Mouse (Mus musculus): ENCODE measurements around the gene Pias4. TPM values are rescaled to one million over a fixed set of nuclear protein-coding genes. Genes with fewer than 3 reads are reported as not detected.
A peak's percentile ranks its signal among the peaks of the same experiment; 100 is the strongest.

Pias4 gene
- polyA plus RNA-seq, 1 experiment from 2014 or later = 44.0 TPM

DNA sequence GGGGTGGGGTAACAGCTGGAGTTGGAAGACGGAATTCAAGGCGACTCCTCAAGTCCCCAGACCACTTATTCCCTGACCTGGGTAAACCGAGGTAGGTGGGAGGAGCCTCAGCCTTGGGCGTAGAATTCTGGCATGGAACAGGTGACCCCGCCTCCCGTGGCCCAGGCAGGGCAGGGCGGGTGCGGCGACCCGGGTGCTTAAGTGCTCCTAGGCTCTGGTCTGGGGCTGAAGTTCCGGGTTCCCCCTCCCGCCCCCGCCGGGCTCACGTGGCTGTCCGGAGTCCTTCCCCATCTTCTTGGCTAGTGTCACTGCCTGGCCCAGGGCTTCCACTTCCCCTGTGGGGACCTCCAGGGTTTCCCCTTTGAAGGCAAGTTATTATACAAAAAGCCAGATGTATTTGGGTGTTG, 33.5 kb downstream of the Pias4 start:
- no peak for DNase-seq (ENCODE audit: low spot score)
- Histone ChIP-seq H3K4me2 (ENCODE audit: low read length) (no peak overlapping the region), H3K4me3 (ENCODE audit: low read depth, low read length) (no peak overlapping the region), H3K4me1 (ENCODE audit: control insufficient read depth, insufficient read depth, low read length) (peaks cover 12% of the 10 kb centered on the region), H3K27me3 (replicated peaks; ENCODE audit: control insufficient read depth, insufficient read depth, low read length) (peaks cover 36% of the 10 kb centered on the region), H3K27ac (ENCODE audit: low read depth, low read length) (no peak overlapping the region), H3K9ac (ENCODE audit: low read length) (no peak overlapping the region), H3K9me3 (replicated peaks; ENCODE audit: control insufficient read depth, low read length) (no peaks in the 10 kb centered on the region), H3K36me3 (ENCODE audit: control insufficient read depth, insufficient read depth, low read length) (no peaks in the 10 kb centered on the region)
- ATAC-seq = no peak
- WGBS = 4% methylated on average over 16 of the region's 16 CpGs

- H3K4me1 ChIP-seq (ENCODE audit: control insufficient read depth, insufficient read depth, low read length) = no peaks in the 10 kb centered on the region
- 84% methylated on average over 11 of the region's 11 CpGs for WGBS
- no peaks in the 10 kb centered on the region for H3K9me3 ChIP-seq (replicated peaks; ENCODE audit: control insufficient read depth, low read length)
- H3K4me2 ChIP-seq (ENCODE audit: low read length) = no peak overlapping the region
- H3K9ac ChIP-seq (ENCODE audit: low read length) = no peak overlapping the region
- no peak overlapping the region for H3K4me3 ChIP-seq (ENCODE audit: low read depth, low read length)
- H3K27ac ChIP-seq (ENCODE audit: low read depth, low read length) = no peak overlapping the region
- H3K27me3 ChIP-seq (replicated peaks; ENCODE audit: control insufficient read depth, insufficient read depth, low read length) = peaks cover 1% of the 10 kb centered on the region
- H3K36me3 ChIP-seq (ENCODE audit: control insufficient read depth, insufficient read depth, low read length) = peaks cover 57% of the 10 kb centered on the region
- DNase-seq (ENCODE audit: low spot score) = no peak
- no peak for ATAC-seq
These were observed 44.2 kb downstream of the Pias4 start for GRCm38 (mm10) chr10:81123500-81123899.

- Histone ChIP-seq H3K4me1 (ENCODE audit: control insufficient read depth, insufficient read depth, low read length) (no peaks in the 10 kb centered on the region), H3K9me3 (replicated peaks; ENCODE audit: control insufficient read depth, low read length) (no peaks in the 10 kb centered on the region), H3K4me3 (ENCODE audit: low read depth, low read length) (no peak overlapping the region), H3K27me3 (replicated peaks; ENCODE audit: control insufficient read depth, insufficient read depth, low read length) (no peaks in the 10 kb centered on the region), H3K27ac (ENCODE audit: low read depth, low read length) (no peak overlapping the region), H3K36me3 (ENCODE audit: control insufficient read depth, insufficient read depth, low read length) (peaks cover 63% of the 10 kb centered on the region), H3K9ac (ENCODE audit: low read length) (no peak overlapping the region), H3K4me2 (ENCODE audit: low read length) (no peak overlapping the region)
- 89% methylated on average over 2 of the region's 2 CpGs for WGBS
- DNase-seq (ENCODE audit: low spot score) (no peak), ATAC-seq (no peak)
These were observed 44.8 kb downstream of the Pias4 start for GRCm38 (mm10) chr10:81122889-81123288.

- 84% methylated on average over 7 of the region's 7 CpGs for WGBS
- no peak overlapping the region for H3K27ac ChIP-seq (ENCODE audit: low read depth, low read length)
- no peak for DNase-seq (ENCODE audit: low spot score)
- H3K4me1 ChIP-seq (ENCODE audit: control insufficient read depth, insufficient read depth, low read length) = no peaks in the 10 kb centered on the region
- no peaks in the 10 kb centered on the region for H3K27me3 ChIP-seq (replicated peaks; ENCODE audit: control insufficient read depth, insufficient read depth, low read length)
- no peak overlapping the region for H3K9ac ChIP-seq (ENCODE audit: low read length)
- H3K9me3 ChIP-seq (replicated peaks; ENCODE audit: control insufficient read depth, low read length) = no peaks in the 10 kb centered on the region
- H3K4me3 ChIP-seq (ENCODE audit: low read depth, low read length) = no peak overlapping the region
- no peak overlapping the region for H3K4me2 ChIP-seq (ENCODE audit: low read length)
- H3K36me3 ChIP-seq (ENCODE audit: control insufficient read depth, insufficient read depth, low read length) = peaks cover 83% of the 10 kb centered on the region
- ATAC-seq = no peak
These were observed 47.1 kb downstream of the Pias4 start for GRCm38 (mm10) chr10:81120650-81121049.

GRCm38 (mm10) chr10:81119625-81120024, 48.1 kb downstream of the Pias4 start:
- H3K36me3 ChIP-seq (ENCODE audit: control insufficient read depth, insufficient read depth, low read length) = peaks cover 93% of the 10 kb centered on the region
- 91% methylated on average over 10 of the region's 10 CpGs for WGBS
- ATAC-seq = no peak
- H3K4me1 ChIP-seq (ENCODE audit: control insufficient read depth, insufficient read depth, low read length) = no peaks in the 10 kb centered on the region
- DNase-seq (ENCODE audit: low spot score) = no peak
- no peak overlapping the region for H3K9ac ChIP-seq (ENCODE audit: low read length)
- no peak overlapping the region for H3K4me2 ChIP-seq (ENCODE audit: low read length)
- H3K4me3 ChIP-seq (ENCODE audit: low read depth, low read length) = no peak overlapping the region
- H3K27me3 ChIP-seq (replicated peaks; ENCODE audit: control insufficient read depth, insufficient read depth, low read length) = no peaks in the 10 kb centered on the region
- no peaks in the 10 kb centered on the region for H3K9me3 ChIP-seq (replicated peaks; ENCODE audit: control insufficient read depth, low read length)
- H3K27ac ChIP-seq (ENCODE audit: low read depth, low read length) = no peak overlapping the region

- Histone ChIP-seq H3K27me3 (replicated peaks; ENCODE audit: control insufficient read depth, insufficient read depth, low read length) (no peaks in the 10 kb centered on the region), H3K27ac (ENCODE audit: low read depth, low read length) (no peak overlapping the region), H3K36me3 (ENCODE audit: control insufficient read depth, insufficient read depth, low read length) (peaks cover 95% of the 10 kb centered on the region), H3K4me2 (ENCODE audit: low read length) (no peak overlapping the region), H3K4me3 (ENCODE audit: low read depth, low read length) (no peak overlapping the region), H3K9ac (ENCODE audit: low read length) (no peak overlapping the region), H3K4me1 (ENCODE audit: control insufficient read depth, insufficient read depth, low read length) (no peaks in the 10 kb centered on the region), H3K9me3 (replicated peaks; ENCODE audit: control insufficient read depth, low read length) (no peaks in the 10 kb centered on the region)
- ATAC-seq (no peak), DNase-seq (ENCODE audit: low spot score) (no peak)
- 91% methylated on average over 6 of the region's 6 CpGs for WGBS
These were observed 54.8 kb downstream of the Pias4 start for GRCm38 (mm10) chr10:81112946-81113345.

- H3K36me3 ChIP-seq (ENCODE audit: control insufficient read depth, insufficient read depth, low read length) = peaks cover 32% of the 10 kb centered on the region
- ATAC-seq = peak; percentile 90
- H3K9ac ChIP-seq (ENCODE audit: low read length) = peak overlapping the region; percentile 84
- peak overlapping the region; percentile 76 for H3K4me3 ChIP-seq (ENCODE audit: low read depth, low read length)
- H3K4me1 ChIP-seq (ENCODE audit: control insufficient read depth, insufficient read depth, low read length) = peaks cover 19% of the 10 kb centered on the region
- 2% methylated on average over 35 of the region's 35 CpGs for WGBS
- H3K9me3 ChIP-seq (replicated peaks; ENCODE audit: control insufficient read depth, low read length) = no peaks in the 10 kb centered on the region
- no peaks in the 10 kb centered on the region for H3K27me3 ChIP-seq (replicated peaks; ENCODE audit: control insufficient read depth, insufficient read depth, low read length)
- DNase-seq (ENCODE audit: low spot score) = peak; percentile 82
- peak overlapping the region; percentile 98 for H3K27ac ChIP-seq (ENCODE audit: low read depth, low read length)
- H3K4me2 ChIP-seq (ENCODE audit: low read length) = peak overlapping the region; percentile 72
These were observed 61.5 kb downstream of the Pias4 start for GRCm38 (mm10) chr10:81106113-81106721.

- peak within 1 kb of the TSS; percentile 84 for H3K9ac ChIP-seq (ENCODE audit: low read length)
- H3K9me3 ChIP-seq (replicated peaks; ENCODE audit: control insufficient read depth, low read length) = no peaks in the 10 kb centered on the region
These were observed 62.1 kb downstream of the Pias4 start, which contains the start of gene Map2k2 for GRCm38 (mm10) chr10:81105565-81106112. Gene Map2k2, plus strand, starts transcription at chr10:81105915.

More at GRCm38 (mm10) chr10:81105565-81106112, 62.1 kb downstream of the Pias4 start, which contains the start of gene Map2k2:
- Histone ChIP-seq H3K4me1 (ENCODE audit: control insufficient read depth, insufficient read depth, low read length) (peaks cover 19% of the 10 kb centered on the region), H3K27ac (ENCODE audit: low read depth, low read length) (peak within 1 kb of the TSS; percentile 98), H3K36me3 (ENCODE audit: control insufficient read depth, insufficient read depth, low read length) (peaks cover 26% of the 10 kb centered on the region), H3K4me2 (ENCODE audit: low read length) (peak within 1 kb of the TSS; percentile 72), H3K27me3 (replicated peaks; ENCODE audit: control insufficient read depth, insufficient read depth, low read length) (no peaks in the 10 kb centered on the region), H3K4me3 (ENCODE audit: low read depth, low read length) (peak within 1 kb of the TSS; percentile 76)
- ATAC-seq = peak; percentile 96
- DNase-seq (ENCODE audit: low spot score) = peak; percentile 98
- under 1% methylated on average over 55 of the region's 56 CpGs for WGBS
